Mouse (Mus musculus): ENCODE measurements around the gene Flt3. TPM values are rescaled to one million over a fixed set of nuclear protein-coding genes. Genes with fewer than 3 reads are reported as not detected.
A peak's percentile ranks its signal among the peaks of the same experiment; 100 is the strongest.

Gene Flt3
- polyA plus RNA-seq, 1 experiment from 2014 or later, result 0.35 TPM

- no peak for ATAC-seq (ENCODE audit: insufficient read depth, low FRiP score, low read depth)
- Histone ChIP-seq H3K4me2 (no peak overlapping the region), H3K4me1 (peaks cover 10% of the 10 kb centered on the region), H3K27ac (no peak overlapping the region), H3K36me3 (no peaks in the 10 kb centered on the region), H3K9ac (no peak overlapping the region), H3K27me3 (replicated peaks) (peaks cover 37% of the 10 kb centered on the region), H3K9me3 (no peaks in the 10 kb centered on the region), H3K4me3 (replicated peaks) (no peak overlapping the region)
- 18% methylated on average over 5 of the region's 5 CpGs for WGBS
Measured at GRCm38 (mm10) chr5:147402505-147402904, 2.2 kb upstream of the Flt3 start.

DNA sequence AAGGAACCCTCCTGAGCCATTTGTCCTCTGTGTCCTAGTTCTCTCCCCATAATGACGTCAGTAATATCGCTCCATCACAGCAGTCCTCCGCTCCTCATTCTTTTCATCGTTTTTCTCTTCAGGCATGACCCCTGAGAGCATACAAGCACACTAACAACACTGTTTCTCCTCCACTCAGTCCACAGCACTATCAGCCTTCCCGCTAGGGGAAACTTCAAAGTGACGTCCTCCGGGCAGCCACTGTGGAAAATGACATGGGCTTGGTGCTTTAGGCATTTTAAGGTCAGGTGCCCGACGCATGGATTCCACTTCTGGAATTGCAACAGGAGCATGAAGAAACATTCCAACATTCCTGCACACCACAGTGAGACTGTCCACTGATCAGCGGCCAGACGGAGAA lies 735 bp upstream of the Flt3 start:
- no peaks in the 10 kb centered on the region for H3K36me3 ChIP-seq
- H3K4me1 ChIP-seq, result peaks cover 10% of the 10 kb centered on the region
- H3K4me2 ChIP-seq, result no peak overlapping the region
- H3K9ac ChIP-seq, result no peak overlapping the region
- H3K4me3 ChIP-seq (replicated peaks), result no peak overlapping the region; the same call in 1 of the 2 replicates
- ATAC-seq (ENCODE audit: insufficient read depth, low FRiP score, low read depth), result no peak
- H3K27me3 ChIP-seq (replicated peaks), result peaks cover 39% of the 10 kb centered on the region
- H3K27ac ChIP-seq, result no peak overlapping the region
- WGBS, result 23% methylated on average over 11 of the region's 11 CpGs
- H3K9me3 ChIP-seq, result no peaks in the 10 kb centered on the region

- Histone ChIP-seq H3K9me3 (no peaks in the 10 kb centered on the region), H3K27ac (no peak overlapping the region), H3K9ac (no peak overlapping the region), H3K4me2 (peak overlapping the region; percentile 64), H3K4me1 (peaks cover 10% of the 10 kb centered on the region), H3K27me3 (replicated peaks) (peaks cover 39% of the 10 kb centered on the region), H3K4me3 (replicated peaks) (peak overlapping the region; percentile 34), H3K36me3 (no peaks in the 10 kb centered on the region)
- no peak for ATAC-seq (ENCODE audit: insufficient read depth, low FRiP score, low read depth)
- 2% methylated on average over 17 of the region's 17 CpGs for WGBS
Measured at GRCm38 (mm10) chr5:147400505-147400979, 253 bp upstream of the Flt3 start.

DNA sequence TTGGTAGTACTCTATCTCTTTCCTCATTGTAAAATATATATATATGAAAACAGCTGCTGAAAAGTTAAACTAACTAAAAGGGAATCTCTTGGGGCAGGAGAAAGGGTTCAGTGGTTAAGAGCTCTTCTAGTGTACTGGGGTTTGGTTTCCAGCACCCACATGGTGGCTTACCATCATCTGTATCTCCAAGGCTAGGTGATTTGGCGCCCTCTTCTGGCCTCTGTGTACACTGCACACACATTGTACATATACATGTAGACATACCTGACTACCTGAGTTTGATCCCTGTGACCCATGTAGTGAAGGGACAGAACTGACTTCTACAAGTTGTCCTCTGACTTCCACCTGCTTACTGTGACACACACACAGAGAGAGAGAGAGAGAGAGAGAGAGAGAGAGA lies 5.2 kb downstream of the Flt3 start:
- Histone ChIP-seq H3K4me3 (replicated peaks) (no peak overlapping the region), H3K4me1 (peaks cover 4% of the 10 kb centered on the region), H3K9ac (no peak overlapping the region), H3K4me2 (no peak overlapping the region), H3K9me3 (no peaks in the 10 kb centered on the region), H3K27me3 (replicated peaks) (peaks cover 22% of the 10 kb centered on the region), H3K36me3 (no peaks in the 10 kb centered on the region), H3K27ac (no peak overlapping the region)
- ATAC-seq (ENCODE audit: insufficient read depth, low FRiP score, low read depth), result no peak
- 21% methylated on average over 1 of the region's 1 CpGs for WGBS

GRCm38 (mm10) chr5:147392667-147393213 lies 7.5 kb downstream of the Flt3 start:
- Histone ChIP-seq H3K9me3 (no peaks in the 10 kb centered on the region), H3K36me3 (no peaks in the 10 kb centered on the region), H3K4me1 (no peaks in the 10 kb centered on the region), H3K9ac (no peak overlapping the region), H3K27me3 (replicated peaks) (0 out of 2 replicates have a peak, but pooled peaks cover 4% of the 10 kb centered on the region), H3K4me3 (replicated peaks) (no peak overlapping the region), H3K4me2 (no peak overlapping the region), H3K27ac (no peak overlapping the region)
- WGBS, result 69% methylated on average over 12 of the region's 12 CpGs
- ATAC-seq (ENCODE audit: insufficient read depth, low FRiP score, low read depth), result no peak

DNA sequence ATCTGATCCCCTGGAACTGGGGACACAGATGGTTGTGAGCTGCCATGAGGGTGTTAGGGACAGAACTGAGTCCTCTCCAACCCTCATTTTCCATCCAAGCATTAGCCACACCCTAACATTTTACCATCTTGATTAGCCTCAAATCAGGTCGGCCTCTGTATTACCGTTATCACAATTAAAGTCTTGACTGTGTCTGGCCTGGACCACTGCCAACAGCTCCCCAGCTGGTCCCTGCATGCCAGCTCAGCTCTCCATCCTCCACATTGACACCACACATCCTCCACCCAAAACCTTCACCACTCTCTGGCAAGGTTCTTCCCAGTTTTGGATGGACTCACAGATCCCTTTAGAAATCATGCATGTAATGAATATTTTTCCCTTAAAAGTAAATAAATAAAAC lies 9.5 kb downstream of the Flt3 start:
- H3K27me3 ChIP-seq (replicated peaks), result no peaks in the 10 kb centered on the region
- H3K9ac ChIP-seq, result no peak overlapping the region
- no peaks in the 10 kb centered on the region for H3K9me3 ChIP-seq
- no peak overlapping the region for H3K4me3 ChIP-seq (replicated peaks)
- no peak for ATAC-seq (ENCODE audit: insufficient read depth, low FRiP score, low read depth)
- 45% methylated on average over 2 of the region's 2 CpGs for WGBS
- no peak overlapping the region for H3K4me2 ChIP-seq
- no peak overlapping the region for H3K27ac ChIP-seq
- H3K4me1 ChIP-seq, result no peaks in the 10 kb centered on the region
- H3K36me3 ChIP-seq, result no peaks in the 10 kb centered on the region

DNA sequence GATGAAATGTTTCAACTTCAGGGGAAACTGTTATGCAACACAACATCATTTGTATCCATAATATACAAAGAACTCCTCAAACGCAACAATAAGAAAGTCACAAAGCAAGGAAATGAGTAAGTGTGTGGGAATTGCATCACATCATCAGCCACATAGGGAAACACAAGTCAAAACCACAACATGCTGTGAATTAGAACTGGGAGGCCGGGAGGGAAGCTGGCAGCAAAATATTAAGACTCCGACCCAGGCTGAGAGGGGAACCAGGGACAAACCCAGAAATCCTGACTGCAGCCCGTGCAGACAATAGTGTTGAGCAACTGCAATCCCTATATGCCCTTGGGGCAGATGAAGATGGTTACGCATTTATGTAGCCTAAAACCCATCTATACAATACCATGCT lies 11.2 kb downstream of the Flt3 start:
- Histone ChIP-seq H3K9ac (no peak overlapping the region), H3K4me3 (replicated peaks) (no peak overlapping the region), H3K4me1 (no peaks in the 10 kb centered on the region), H3K4me2 (no peak overlapping the region), H3K27me3 (replicated peaks) (no peaks in the 10 kb centered on the region), H3K9me3 (no peaks in the 10 kb centered on the region), H3K36me3 (no peaks in the 10 kb centered on the region), H3K27ac (no peak overlapping the region)
- 77% methylated on average over 5 of the region's 5 CpGs for WGBS
- no peak for ATAC-seq (ENCODE audit: insufficient read depth, low FRiP score, low read depth)

GRCm38 (mm10) chr5:147388376-147389008 lies 11.8 kb downstream of the Flt3 start:
- Histone ChIP-seq H3K36me3 (no peaks in the 10 kb centered on the region), H3K9me3 (no peaks in the 10 kb centered on the region), H3K4me3 (replicated peaks) (no peak overlapping the region), H3K9ac (no peak overlapping the region), H3K4me2 (no peak overlapping the region), H3K27ac (no peak overlapping the region), H3K4me1 (no peaks in the 10 kb centered on the region), H3K27me3 (replicated peaks) (no peaks in the 10 kb centered on the region)
- peak; percentile 50; the same call in 1 of the 2 replicates for ATAC-seq (ENCODE audit: insufficient read depth, low FRiP score, low read depth)
- WGBS, result 66% methylated on average over 9 of the region's 9 CpGs

DNA sequence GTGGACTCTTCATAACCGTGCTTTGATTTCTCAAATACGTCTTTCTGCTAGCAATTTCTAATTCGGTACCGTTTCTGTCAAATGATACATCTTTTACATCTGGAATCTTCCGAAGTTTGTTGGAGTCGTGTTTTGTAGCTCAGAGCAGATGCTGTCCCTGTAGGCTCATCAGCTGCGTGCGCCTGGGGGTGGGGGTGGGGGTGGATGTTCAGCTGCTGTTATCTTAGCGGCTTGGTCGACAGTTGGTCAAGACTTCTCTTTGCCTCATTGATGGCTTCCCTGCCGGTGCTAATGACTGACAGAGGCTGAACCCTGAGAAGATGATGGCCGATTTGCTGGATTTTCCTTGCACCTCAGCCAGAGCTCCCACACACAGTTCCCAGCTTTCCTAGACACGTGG lies 13.4 kb downstream of the Flt3 start:
- no peak overlapping the region for H3K4me3 ChIP-seq (replicated peaks)
- H3K9me3 ChIP-seq, result no peaks in the 10 kb centered on the region
- no peaks in the 10 kb centered on the region for H3K36me3 ChIP-seq
- no peak overlapping the region for H3K4me2 ChIP-seq
- no peak overlapping the region for H3K27ac ChIP-seq
- no peak for ATAC-seq (ENCODE audit: insufficient read depth, low FRiP score, low read depth)
- no peaks in the 10 kb centered on the region for H3K4me1 ChIP-seq
- WGBS, result 75% methylated on average over 13 of the region's 13 CpGs
- H3K27me3 ChIP-seq (replicated peaks), result no peaks in the 10 kb centered on the region
- H3K9ac ChIP-seq, result no peak overlapping the region

DNA sequence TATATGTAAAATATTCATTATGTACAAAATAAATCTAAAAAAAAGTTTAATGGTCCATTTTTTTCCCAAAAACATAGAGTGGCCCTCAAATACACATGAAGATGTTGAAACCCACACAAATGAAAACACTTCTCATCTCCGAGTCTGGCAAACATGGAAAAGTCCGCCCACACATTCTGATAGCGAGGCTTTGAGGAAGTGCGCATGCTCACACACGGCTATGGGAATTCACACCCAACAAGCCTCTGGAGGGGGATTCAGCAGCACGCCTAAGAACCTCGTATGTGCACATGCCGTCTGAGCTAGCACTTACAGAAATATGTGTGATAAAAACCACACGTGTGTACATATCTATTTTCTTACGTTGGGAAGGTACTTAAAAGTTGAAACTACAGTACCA lies 18.9 kb downstream of the Flt3 start:
- 82% methylated on average over 10 of the region's 10 CpGs for WGBS

GRCm38 (mm10) chr5:147379481-147379880 lies 20.8 kb downstream of the Flt3 start:
- Histone ChIP-seq H3K9me3 (no peaks in the 10 kb centered on the region), H3K4me3 (replicated peaks) (no peak overlapping the region), H3K36me3 (no peaks in the 10 kb centered on the region), H3K27ac (no peak overlapping the region), H3K27me3 (replicated peaks) (no peaks in the 10 kb centered on the region), H3K9ac (no peak overlapping the region), H3K4me2 (no peak overlapping the region), H3K4me1 (no peaks in the 10 kb centered on the region)
- ATAC-seq (ENCODE audit: insufficient read depth, low FRiP score, low read depth), result no peak
- 81% methylated on average over 3 of the region's 3 CpGs for WGBS

More for the DNA sequence above, 18.9 kb downstream of the Flt3 start:
- Histone ChIP-seq H3K9me3 (no peaks in the 10 kb centered on the region), H3K27ac (no peak overlapping the region), H3K36me3 (no peaks in the 10 kb centered on the region), H3K4me1 (no peaks in the 10 kb centered on the region), H3K4me3 (replicated peaks) (no peak overlapping the region), H3K9ac (no peak overlapping the region), H3K4me2 (no peak overlapping the region), H3K27me3 (replicated peaks) (no peaks in the 10 kb centered on the region)
- no peak for ATAC-seq (ENCODE audit: insufficient read depth, low FRiP score, low read depth)

DNA sequence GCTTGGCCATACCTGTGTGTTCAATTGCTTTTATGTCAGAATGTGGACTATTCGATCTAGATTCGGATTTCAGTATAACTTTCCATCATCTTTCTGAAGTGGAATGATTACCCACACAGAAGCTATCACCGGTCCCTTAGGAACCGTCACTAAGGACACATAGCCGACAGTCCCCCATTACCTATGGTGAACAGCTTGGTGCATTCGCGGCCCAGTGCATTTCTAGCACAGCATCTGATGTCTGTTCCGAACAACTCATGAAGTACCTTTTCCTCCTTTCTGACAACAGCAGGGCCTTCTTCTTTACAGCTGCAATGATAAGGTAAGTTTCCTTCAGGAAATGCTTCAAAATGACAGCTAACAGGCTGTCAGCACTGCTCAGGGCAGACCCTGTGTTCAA lies 30.0 kb downstream of the Flt3 start:
- Histone ChIP-seq H3K9ac (no peak overlapping the region), H3K4me1 (no peaks in the 10 kb centered on the region), H3K4me2 (no peak overlapping the region), H3K36me3 (no peaks in the 10 kb centered on the region), H3K9me3 (no peaks in the 10 kb centered on the region), H3K4me3 (replicated peaks) (no peak overlapping the region), H3K27me3 (replicated peaks) (no peaks in the 10 kb centered on the region), H3K27ac (no peak overlapping the region)
- no peak for ATAC-seq (ENCODE audit: insufficient read depth, low FRiP score, low read depth)
- 81% methylated on average over 8 of the region's 8 CpGs for whole genome bisulfite sequencing
